Mouse (Mus musculus) midbrain, embryonic 11.5 days (tissue): Measurements from ENCODE around the gene Tub. TPM values are rescaled to one million over a fixed set of nuclear protein-coding genes. Genes with fewer than 3 reads are reported as not detected.
A peak's percentile ranks its signal among the peaks of the same experiment; 100 is the strongest.

Experiments used
- ATAC-seq: fragments of 200-750 bp; cut with Nextera tagmentation; 2 replicates; pipeline ENCODE4 v1.8.0; 2017; ENCODE audit warnings: moderate TSS enrichment, moderate library complexity; ENCODE audit not compliant: low FRiP score
- DNase-seq: peaks from one replicate; pipeline ENCODE4 v3.0.0; 2015; ENCODE audit warnings: low spot score; ENCODE audit errors: missing footprints
- H3K27ac ChIP-seq: fragments of 300-500 bp; sonication (generic); 2 replicates; pipeline ENCODE4 v1.5.1; 2014; ENCODE audit warnings: low read depth, low read length
- H3K27me3 ChIP-seq: fragments of 300-500 bp; sonication (generic); 2 replicates; pipeline ENCODE4 v1.6.1; 2014; ENCODE audit warnings: mild to moderate bottlenecking, low read length, moderate library complexity, mixed read lengths; ENCODE audit not compliant: control insufficient read depth, insufficient read depth
- H3K36me3 ChIP-seq: fragments of 300-500 bp; sonication (generic); 2 replicates; pipeline ENCODE4 v1.6.1; 2014; ENCODE audit warnings: mild to moderate bottlenecking, low read length, moderate library complexity, mixed read lengths; ENCODE audit not compliant: control insufficient read depth, insufficient read depth
- H3K4me1 ChIP-seq: fragments of 300-500 bp; sonication (generic); 2 replicates; pipeline ENCODE4 v1.6.1; 2014; ENCODE audit warnings: low read length; ENCODE audit not compliant: control insufficient read depth, insufficient read depth
- H3K4me2 ChIP-seq: fragments of 300-500 bp; sonication (generic); 2 replicates; pipeline ENCODE4 v1.6.1; 2014; ENCODE audit warnings: mild to moderate bottlenecking, moderate library complexity
- H3K4me3 ChIP-seq: fragments of 300-500 bp; sonication (generic); 2 replicates; pipeline ENCODE4 v1.5.1; 2014; ENCODE audit warnings: low read depth, low read length
- H3K9ac ChIP-seq: fragments of 300-500 bp; sonication (generic); 2 replicates; pipeline ENCODE4 v1.6.1; 2014; ENCODE audit warnings: low read length
- H3K9me3 ChIP-seq: fragments of 300-500 bp; sonication (generic); 2 replicates; pipeline ENCODE4 v1.6.1; 2016; ENCODE audit warnings: low read length; ENCODE audit not compliant: control insufficient read depth
- WGBS: fragments of 180-500 bp; shearing (Covaris S2); extraction: QIAGEN DNeasy Blood & Tissue Kit; methylation state at CpG from one replicate; pipeline ENCODE4 v1.1.7; 2014; 5-methylcytosine and 5-hydroxymethylcytosine counted together
- polyA plus RNA-seq: library from polyadenylated mRNA; unstranded; fragments of >200 nt; fragmentation: Nextera tagmentation; extraction: Ambion mirVana; gene quantifications from 2 replicates; pipeline ENCODE4 v1.2.1, GENCODE M21; 2014

Gene Tub
- polyA plus RNA-seq, 1 experiment from 2014 or later, result 10.5 TPM

- no peaks in the 10 kb centered on the region for H3K4me1 ChIP-seq
- H3K36me3 ChIP-seq, result no peaks in the 10 kb centered on the region; the same call in 1 of the 2 replicates
- DNase-seq (peak; percentile 54), ATAC-seq (no peak)
- H3K4me3 ChIP-seq, result no peak overlapping the region
- H3K9me3 ChIP-seq, result no peaks in the 10 kb centered on the region
- 77% methylated on average over 3 of the region's 3 CpGs for WGBS
- no peaks in the 10 kb centered on the region for H3K27me3 ChIP-seq
- H3K27ac ChIP-seq, result no peak overlapping the region
- H3K9ac ChIP-seq, result no peak overlapping the region
- H3K4me2 ChIP-seq, result no peak overlapping the region
Measured at GRCm38 (mm10) chr7:109031331-109031730, 81.2 kb downstream of the Tub start.

- 89% methylated on average over 2 of the region's 2 CpGs for WGBS
Measured at GRCm38 (mm10) chr7:109032054-109032453, 81.9 kb downstream of the Tub start.

GRCm38 (mm10) chr7:109038121-109038735, 88.1 kb downstream of the Tub start:
- no peaks in the 10 kb centered on the region for H3K36me3 ChIP-seq
- H3K27ac ChIP-seq, result no peak overlapping the region
- no peak for ATAC-seq
- H3K27me3 ChIP-seq, result no peaks in the 10 kb centered on the region
- H3K9me3 ChIP-seq, result no peaks in the 10 kb centered on the region
- DNase-seq, result no peak
- H3K9ac ChIP-seq, result no peak overlapping the region
- no peaks in the 10 kb centered on the region for H3K4me1 ChIP-seq
- WGBS, result 83% methylated on average over 8 of the region's 8 CpGs
- H3K4me3 ChIP-seq, result no peak overlapping the region
- no peak overlapping the region for H3K4me2 ChIP-seq

More at GRCm38 (mm10) chr7:109032054-109032453, 81.9 kb downstream of the Tub start:
- ATAC-seq (no peak), DNase-seq (peak; percentile 26)
- Histone ChIP-seq H3K27me3 (no peaks in the 10 kb centered on the region), H3K4me3 (no peak overlapping the region), H3K27ac (no peak overlapping the region), H3K4me2 (no peak overlapping the region), H3K4me1 (no peaks in the 10 kb centered on the region), H3K9ac (no peak overlapping the region), H3K36me3 (no peaks in the 10 kb centered on the region; the same call in 1 of the 2 replicates), H3K9me3 (no peaks in the 10 kb centered on the region)

- no peaks in the 10 kb centered on the region for H3K27me3 ChIP-seq
- WGBS, result 39% methylated on average over 1 of the region's 1 CpGs
- no peaks in the 10 kb centered on the region for H3K36me3 ChIP-seq
- no peak overlapping the region for H3K4me3 ChIP-seq
- H3K27ac ChIP-seq, result no peak overlapping the region
- no peaks in the 10 kb centered on the region for H3K4me1 ChIP-seq
- DNase-seq (no peak), ATAC-seq (no peak)
- H3K4me2 ChIP-seq, result no peak overlapping the region
- no peaks in the 10 kb centered on the region for H3K9me3 ChIP-seq
- no peak overlapping the region for H3K9ac ChIP-seq
Measured at GRCm38 (mm10) chr7:109038987-109039386, 88.8 kb downstream of the Tub start.

- no peaks in the 10 kb centered on the region for H3K27me3 ChIP-seq
- 83% methylated on average over 5 of the region's 5 CpGs for WGBS
- no peak overlapping the region for H3K27ac ChIP-seq
- H3K9ac ChIP-seq, result no peak overlapping the region
- no peak overlapping the region for H3K4me2 ChIP-seq
- no peaks in the 10 kb centered on the region for H3K36me3 ChIP-seq
- no peaks in the 10 kb centered on the region for H3K4me1 ChIP-seq
- H3K9me3 ChIP-seq, result no peaks in the 10 kb centered on the region
- DNase-seq (no peak), ATAC-seq (no peak)
- H3K4me3 ChIP-seq, result no peak overlapping the region
Measured at GRCm38 (mm10) chr7:109039445-109039844, 89.3 kb downstream of the Tub start.

GRCm38 (mm10) chr7:109045876-109046275, 95.7 kb downstream of the Tub start:
- Histone ChIP-seq H3K27ac (no peak overlapping the region), H3K36me3 (peaks cover 2% of the 10 kb centered on the region; the same call in 1 of the 2 replicates), H3K27me3 (no peaks in the 10 kb centered on the region), H3K9me3 (no peaks in the 10 kb centered on the region), H3K4me3 (no peak overlapping the region), H3K4me1 (no peaks in the 10 kb centered on the region), H3K9ac (no peak overlapping the region), H3K4me2 (no peak overlapping the region)
- ATAC-seq, result no peak
- WGBS, result 96% methylated on average over 2 of the region's 2 CpGs
- no peak for DNase-seq

GRCm38 (mm10) chr7:109050831-109051230, 100.7 kb downstream of the Tub start:
- H3K4me2 ChIP-seq, result no peak overlapping the region
- WGBS, result 100% methylated on average over 1 of the region's 1 CpGs
- DNase-seq (no peak), ATAC-seq (no peak)
- no peaks in the 10 kb centered on the region for H3K4me1 ChIP-seq
- peaks cover 2% of the 10 kb centered on the region; the same call in 1 of the 2 replicates for H3K36me3 ChIP-seq
- no peak overlapping the region for H3K9ac ChIP-seq
- H3K9me3 ChIP-seq, result no peaks in the 10 kb centered on the region
- no peaks in the 10 kb centered on the region for H3K27me3 ChIP-seq
- no peak overlapping the region for H3K27ac ChIP-seq
- no peak overlapping the region for H3K4me3 ChIP-seq

GRCm38 (mm10) chr7:109059536-109059935, 109.4 kb downstream of the Tub start:
- ATAC-seq (no peak), DNase-seq (no peak)
- H3K4me3 ChIP-seq, result no peak overlapping the region
- WGBS, result 87% methylated on average over 4 of the region's 4 CpGs
- H3K9me3 ChIP-seq, result no peaks in the 10 kb centered on the region
- H3K4me1 ChIP-seq, result no peaks in the 10 kb centered on the region
- no peak overlapping the region for H3K4me2 ChIP-seq
- H3K27me3 ChIP-seq, result no peaks in the 10 kb centered on the region
- no peaks in the 10 kb centered on the region for H3K36me3 ChIP-seq
- H3K9ac ChIP-seq, result no peak overlapping the region
- H3K27ac ChIP-seq, result no peak overlapping the region

GRCm38 (mm10) chr7:109069641-109070040, 119.5 kb downstream of the Tub start:
- no peak overlapping the region for H3K4me2 ChIP-seq
- DNase-seq, result no peak
- H3K27me3 ChIP-seq, result no peaks in the 10 kb centered on the region
- H3K4me3 ChIP-seq, result no peak overlapping the region
- H3K9me3 ChIP-seq, result no peaks in the 10 kb centered on the region
- no peaks in the 10 kb centered on the region for H3K4me1 ChIP-seq
- no peaks in the 10 kb centered on the region for H3K36me3 ChIP-seq
- no peak overlapping the region for H3K9ac ChIP-seq
- ATAC-seq, result no peak
- no peak overlapping the region for H3K27ac ChIP-seq
- 91% methylated on average over 4 of the region's 4 CpGs for WGBS
